Mouse (Mus musculus) G1E (cell line): Measurements from ENCODE around the gene Asxl1. TPM values are rescaled to one million over a fixed set of nuclear protein-coding genes. Genes with fewer than 3 reads are reported as not detected.
A peak's percentile ranks its signal among the peaks of the same experiment; 100 is the strongest.

Experiments
- ATAC-seq: 2 replicates; pipeline ENCODE4 v1.8.0; 2016; ENCODE audit warnings: mild to moderate bottlenecking; ENCODE audit not compliant: insufficient number of reproducible peaks, poor library complexity, low FRiP score, severe bottlenecking; ENCODE audit errors: extremely low read depth
- DNase-seq: peaks from one replicate; pipeline ENCODE4 v3.0.0; 2012; ENCODE audit warnings: low spot score
- H3K27me3 ChIP-seq: 2 replicates; pipeline ENCODE4 v1.6.1; 2012; ENCODE audit warnings: mild to moderate bottlenecking, low read length, inconsistent platforms; ENCODE audit not compliant: insufficient read depth
- H3K36me3 ChIP-seq: replicated peaks from 2 replicates; pipeline ENCODE3; 2012; ENCODE audit warnings: mild to moderate bottlenecking, inconsistent platforms
- H3K4me1 ChIP-seq: 2 replicates; pipeline ENCODE4 v1.6.1; 2012; ENCODE audit warnings: low read depth, low read length, inconsistent platforms, mixed read lengths; ENCODE audit not compliant: insufficient read depth
- H3K4me3 ChIP-seq: 2 replicates; pipeline ENCODE4 v1.5.1; 2012; ENCODE audit warnings: low read depth, mild to moderate bottlenecking, inconsistent platforms, low read length, moderate library complexity, mixed read lengths
- H3K9me3 ChIP-seq: replicated peaks from 2 replicates; pipeline ENCODE4 v1.6.1; 2012; ENCODE audit warnings: inconsistent platforms
- CTCF ChIP-seq: IDR thresholded peaks from 2 replicates; pipeline ENCODE4 v1.5.1; 2012; ENCODE audit warnings: low read depth, low read length, inconsistent platforms, mixed read lengths
- GATA1 ChIP-seq: IDR thresholded peaks from 2 replicates; pipeline ENCODE4 v1.6.1; 2012; ENCODE audit warnings: borderline replicate concordance, low read length, inconsistent platforms, mixed read lengths
- GATA2 ChIP-seq: IDR thresholded peaks from 2 replicates; pipeline ENCODE4 v1.6.1; 2012; ENCODE audit warnings: low read depth, low read length, inconsistent platforms, borderline replicate concordance
- POLR2AphosphoS5 ChIP-seq: IDR thresholded peaks from 2 replicates; pipeline ENCODE4 v1.6.1; 2012; ENCODE audit warnings: low read depth, low read length, inconsistent platforms; ENCODE audit not compliant: insufficient replicate concordance
- TAL1 ChIP-seq: conservative IDR thresholded peaks from 2 replicates; pipeline ENCODE4 v1.6.1; 2012; ENCODE audit warnings: low read depth, low read length, inconsistent platforms, mixed read lengths
- polyA plus RNA-seq: library from polyadenylated mRNA; stranded (reverse); fragments of >175 nt; gene quantifications from 2 replicates; pipeline ENCODE4 v1.2.3, GENCODE M21; 2012
- total RNA-seq, 2 experiments: library from RNA; stranded (forward) in 1 of 2; stranded (reverse) in 1 of 2; fragments of 200-1000 nt in 1 of 2; fragments of >200 nt in 1 of 2; fragmentation: Nextera tagmentation in 1 of 2; gene quantifications; 2 replicates each; pipeline ENCODE4 v1.2.3; 2014 to 2017

Asxl1 gene
- total and polyA plus RNA-seq, 3 experiments = 16.8 to 54.3 (median 50.0) TPM

DNA sequence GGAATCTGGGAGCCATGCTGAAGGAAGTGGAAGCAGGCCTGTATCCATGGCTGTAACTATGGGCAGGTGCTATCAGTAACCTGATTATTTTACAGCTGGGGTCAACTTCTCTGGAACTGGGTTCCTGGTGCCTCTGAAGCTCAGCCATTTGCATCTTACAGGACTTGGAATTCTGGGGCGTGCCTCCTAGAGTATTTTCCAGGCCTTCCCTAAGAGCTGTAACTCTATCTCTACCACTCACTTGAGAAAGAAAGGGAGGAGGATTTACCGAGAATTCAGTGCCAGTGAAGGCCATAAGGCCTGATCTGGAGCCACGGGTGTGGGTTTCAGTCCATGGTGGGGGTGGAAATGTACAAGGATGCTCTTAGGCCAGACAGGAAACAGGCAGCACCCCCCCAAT, 95.6 kb downstream of the Asxl1 start:
- Histone ChIP-seq H3K27me3 (peaks cover 28% of the 10 kb centered on the region), H3K4me1 (peaks cover 88% of the 10 kb centered on the region), H3K9me3 (no peaks in the 10 kb centered on the region), H3K4me3 (no peak overlapping the region), H3K36me3 (peaks cover 43% of the 10 kb centered on the region)
- DNase-seq (no peak), ATAC-seq (no peak)
- TF ChIP-seq CTCF (no peak), GATA2 (no peak), TAL1 (no peak), POLR2AphosphoS5 (no peak)

GRCm38 (mm10) chr2:153442720-153443119, 97.1 kb downstream of the Asxl1 start:
- Histone ChIP-seq H3K27me3 (peaks cover 28% of the 10 kb centered on the region), H3K4me3 (peak overlapping the region; percentile 28; the same call in 1 of the 2 replicates), H3K36me3 (peaks cover 34% of the 10 kb centered on the region), H3K9me3 (no peaks in the 10 kb centered on the region), H3K4me1 (peaks cover 77% of the 10 kb centered on the region)
- ATAC-seq (no peak), DNase-seq (no peak)
- TF ChIP-seq GATA1 (no peak), POLR2AphosphoS5 (no peak), CTCF (no peak), TAL1 (no peak), GATA2 (no peak)

GRCm38 (mm10) chr2:153443434-153444240, 98.0 kb downstream of the Asxl1 start:
- Histone ChIP-seq H3K27me3 (peaks cover 33% of the 10 kb centered on the region), H3K4me3 (peak overlapping the region; percentile 79), H3K9me3 (no peaks in the 10 kb centered on the region), H3K36me3 (peaks cover 36% of the 10 kb centered on the region), H3K4me1 (peaks cover 69% of the 10 kb centered on the region)
- TF ChIP-seq POLR2AphosphoS5 (no peak), TAL1 (no peak), GATA1 (no peak), GATA2 (no peak), CTCF (no peak)
- DNase-seq = no peak
- no peak for ATAC-seq

DNA sequence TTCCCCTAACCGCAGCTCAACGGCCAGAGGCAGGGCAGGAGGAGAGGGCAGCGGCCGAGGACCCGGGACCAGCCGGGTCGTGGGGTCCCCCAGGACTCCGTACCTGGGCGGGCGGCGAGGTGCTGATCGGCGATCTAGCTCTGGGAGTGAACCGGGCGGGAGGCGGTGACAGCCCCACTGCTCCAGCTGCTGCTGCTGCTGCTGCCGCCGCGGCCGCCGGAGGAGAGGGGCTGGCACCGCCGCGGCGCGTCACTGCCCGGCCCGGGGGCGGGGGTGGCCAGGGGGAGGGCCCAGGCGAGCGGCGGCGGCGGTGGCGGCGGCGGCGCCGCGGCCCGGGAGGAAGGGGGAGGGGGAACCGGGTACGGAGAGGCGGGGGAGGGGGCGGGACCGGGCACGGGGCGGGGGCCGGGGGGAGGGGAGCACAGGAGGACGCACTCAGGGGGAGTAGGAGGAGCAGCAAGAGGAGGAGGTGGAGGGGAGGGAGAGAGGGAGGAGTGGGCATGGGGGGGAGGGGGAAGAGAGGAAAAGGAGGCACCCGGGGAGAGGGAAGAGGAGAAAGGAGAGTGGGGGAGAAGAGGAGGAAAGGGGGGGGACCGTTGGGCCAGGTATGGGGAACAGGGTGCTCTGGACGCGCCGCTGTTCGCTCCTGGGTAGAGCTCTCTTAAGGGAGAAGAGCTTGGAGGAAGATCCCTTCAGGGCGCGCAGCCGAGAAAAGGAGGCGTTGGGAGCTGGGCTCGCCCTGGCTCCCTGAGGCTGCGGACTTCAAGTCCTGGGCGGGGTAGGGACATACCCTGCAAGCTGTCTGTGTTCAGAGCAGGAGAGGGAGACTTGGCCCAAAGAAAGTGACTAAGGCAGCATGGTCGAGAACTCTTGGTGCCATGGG, 98.9 kb downstream of the Asxl1 start:
- peak; percentile 67 for DNase-seq
- ATAC-seq = peak; percentile 46; the same call in 1 of the 2 replicates
- Histone ChIP-seq H3K9me3 (no peaks in the 10 kb centered on the region), H3K27me3 (peaks cover 33% of the 10 kb centered on the region), H3K36me3 (peaks cover 29% of the 10 kb centered on the region), H3K4me3 (peak overlapping the region; percentile 79), H3K4me1 (peaks cover 62% of the 10 kb centered on the region)
- no peak for TF ChIP-seq GATA1
- no peak for TF ChIP-seq GATA2
- TF ChIP-seq POLR2AphosphoS5 = no peak
- no peak for TF ChIP-seq TAL1
- TF ChIP-seq CTCF = no peak

- H3K4me1 ChIP-seq = peaks cover 59% of the 10 kb centered on the region
- H3K9me3 ChIP-seq = no peaks in the 10 kb centered on the region
- H3K36me3 ChIP-seq = peaks cover 30% of the 10 kb centered on the region
- TF ChIP-seq GATA2 (no peak), CTCF (no peak), TAL1 (no peak), POLR2AphosphoS5 (no peak), GATA1 (no peak)
- DNase-seq (no peak), ATAC-seq (no peak)
- peaks cover 33% of the 10 kb centered on the region for H3K27me3 ChIP-seq
- peak overlapping the region; percentile 79 for H3K4me3 ChIP-seq
Measured at GRCm38 (mm10) chr2:153445137-153446016, 99.7 kb downstream of the Asxl1 start.
